Mouse (Mus musculus): ENCODE data around the gene Traf2. TPM values are rescaled to one million over a fixed set of nuclear protein-coding genes. Genes with fewer than 3 reads are reported as not detected.
A peak's percentile ranks its signal among the peaks of the same experiment; 100 is the strongest.

Gene Traf2
- polyA plus RNA-seq, 1 experiment from 2014 or later = 20.3 TPM

GRCm38 (mm10) chr2:25505000-25505399 lies 41.7 kb downstream of the Traf2 start:
- WGBS (ENCODE audit: insufficient replicate concordance) = 90% methylated on average over 1 of the region's 1 CpGs

GRCm38 (mm10) chr2:25504538-25504937 lies 42.2 kb downstream of the Traf2 start:
- no peak for ATAC-seq (replicated peaks; ENCODE audit: insufficient number of reproducible peaks, low FRiP score, low TSS enrichment)
- no peak overlapping the region for H3K9ac ChIP-seq (ENCODE audit: low read depth, low read length)
- H3K4me2 ChIP-seq = no peak overlapping the region
- no peak overlapping the region for H3K27ac ChIP-seq (ENCODE audit: low read depth, low read length)
- 0 out of 2 replicates have a peak, but pooled peaks cover 7% of the 10 kb centered on the region for H3K36me3 ChIP-seq (ENCODE audit: control insufficient read depth, insufficient read depth, low read length)
- H3K9me3 ChIP-seq (replicated peaks; ENCODE audit: control insufficient read depth, low read length) = no peaks in the 10 kb centered on the region
- H3K4me3 ChIP-seq (ENCODE audit: low read depth, low read length) = no peak overlapping the region
- no peaks in the 10 kb centered on the region for H3K27me3 ChIP-seq (ENCODE audit: control insufficient read depth, insufficient read depth, low read length)
- H3K4me1 ChIP-seq (ENCODE audit: control insufficient read depth, insufficient read depth, low read length) = peaks cover 8% of the 10 kb centered on the region
- 88% methylated on average over 19 of the region's 19 CpGs for WGBS (ENCODE audit: insufficient replicate concordance)

More at GRCm38 (mm10) chr2:25505000-25505399, 41.7 kb downstream of the Traf2 start:
- Histone ChIP-seq H3K4me3 (ENCODE audit: low read depth, low read length) (no peak overlapping the region), H3K9me3 (replicated peaks; ENCODE audit: control insufficient read depth, low read length) (no peaks in the 10 kb centered on the region), H3K9ac (ENCODE audit: low read depth, low read length) (no peak overlapping the region), H3K4me1 (ENCODE audit: control insufficient read depth, insufficient read depth, low read length) (peaks cover 8% of the 10 kb centered on the region), H3K27ac (ENCODE audit: low read depth, low read length) (no peak overlapping the region), H3K36me3 (ENCODE audit: control insufficient read depth, insufficient read depth, low read length) (0 out of 2 replicates have a peak, but pooled peaks cover 7% of the 10 kb centered on the region), H3K4me2 (no peak overlapping the region), H3K27me3 (ENCODE audit: control insufficient read depth, insufficient read depth, low read length) (no peaks in the 10 kb centered on the region)
- ATAC-seq (replicated peaks; ENCODE audit: insufficient number of reproducible peaks, low FRiP score, low TSS enrichment) = no peak

- no peaks in the 10 kb centered on the region for H3K27me3 ChIP-seq (ENCODE audit: control insufficient read depth, insufficient read depth, low read length)
- ATAC-seq (replicated peaks; ENCODE audit: insufficient number of reproducible peaks, low FRiP score, low TSS enrichment) = no peak
- H3K4me1 ChIP-seq (ENCODE audit: control insufficient read depth, insufficient read depth, low read length) = peaks cover 12% of the 10 kb centered on the region
- no peak overlapping the region for H3K27ac ChIP-seq (ENCODE audit: low read depth, low read length)
- WGBS (ENCODE audit: insufficient replicate concordance) = 79% methylated on average over 3 of the region's 3 CpGs
- H3K36me3 ChIP-seq (ENCODE audit: control insufficient read depth, insufficient read depth, low read length) = 0 out of 2 replicates have a peak, but pooled peaks cover 7% of the 10 kb centered on the region
- H3K4me3 ChIP-seq (ENCODE audit: low read depth, low read length) = no peak overlapping the region
- no peaks in the 10 kb centered on the region for H3K9me3 ChIP-seq (replicated peaks; ENCODE audit: control insufficient read depth, low read length)
- no peak overlapping the region for H3K9ac ChIP-seq (ENCODE audit: low read depth, low read length)
- H3K4me2 ChIP-seq = no peak overlapping the region
Observed at GRCm38 (mm10) chr2:25502726-25503125, 44.0 kb downstream of the Traf2 start.

GRCm38 (mm10) chr2:25501593-25502486 lies 44.9 kb downstream of the Traf2 start, which contains the start of gene C8g:
Gene C8g (minus strand): TSS chr2:25501719.
- Histone ChIP-seq H3K4me1 (ENCODE audit: control insufficient read depth, insufficient read depth, low read length) (peaks cover 12% of the 10 kb centered on the region), H3K27ac (ENCODE audit: low read depth, low read length) (peak within 1 kb of the TSS; percentile 70), H3K9me3 (replicated peaks; ENCODE audit: control insufficient read depth, low read length) (no peaks in the 10 kb centered on the region), H3K36me3 (ENCODE audit: control insufficient read depth, insufficient read depth, low read length) (0 out of 2 replicates have a peak, but pooled peaks cover 7% of the 10 kb centered on the region), H3K4me3 (ENCODE audit: low read depth, low read length) (peak within 1 kb of the TSS; percentile 96), H3K27me3 (ENCODE audit: control insufficient read depth, insufficient read depth, low read length) (no peaks in the 10 kb centered on the region), H3K4me2 (peak within 1 kb of the TSS; percentile 98), H3K9ac (ENCODE audit: low read depth, low read length) (peak within 1 kb of the TSS; percentile 98)
- no peak for ATAC-seq (replicated peaks; ENCODE audit: insufficient number of reproducible peaks, low FRiP score, low TSS enrichment)
- 68% methylated on average over 20 of the region's 20 CpGs for WGBS (ENCODE audit: insufficient replicate concordance)

GRCm38 (mm10) chr2:25500576-25501405 lies 45.9 kb downstream of the Traf2 start, which contains the start of gene Fbxw5:
Gene Fbxw5 (plus strand): TSS chr2:25500750.
- whole genome bisulfite sequencing (ENCODE audit: insufficient replicate concordance) = under 1% methylated on average over 36 of the region's 44 CpGs
- ATAC-seq (replicated peaks; ENCODE audit: insufficient number of reproducible peaks, low FRiP score, low TSS enrichment) = peak; percentile 81
- peak within 1 kb of the TSS; percentile 70 for H3K27ac ChIP-seq (ENCODE audit: low read depth, low read length)

GRCm38 (mm10) chr2:25500071-25500575 lies 46.6 kb downstream of the Traf2 start:
- peak overlapping the region; percentile 96 for H3K4me3 ChIP-seq (ENCODE audit: low read depth, low read length)
- 0 out of 2 replicates have a peak, but pooled peaks cover 5% of the 10 kb centered on the region for H3K36me3 ChIP-seq (ENCODE audit: control insufficient read depth, insufficient read depth, low read length)
- H3K27me3 ChIP-seq (ENCODE audit: control insufficient read depth, insufficient read depth, low read length) = no peaks in the 10 kb centered on the region
- no peaks in the 10 kb centered on the region for H3K9me3 ChIP-seq (replicated peaks; ENCODE audit: control insufficient read depth, low read length)
- 67% methylated on average over 6 of the region's 6 CpGs for whole genome bisulfite sequencing (ENCODE audit: insufficient replicate concordance)
- peaks cover 12% of the 10 kb centered on the region for H3K4me1 ChIP-seq (ENCODE audit: control insufficient read depth, insufficient read depth, low read length)
- ATAC-seq (replicated peaks; ENCODE audit: insufficient number of reproducible peaks, low FRiP score, low TSS enrichment) = no peak
- H3K4me2 ChIP-seq = peak overlapping the region; percentile 98
- H3K27ac ChIP-seq (ENCODE audit: low read depth, low read length) = 0 out of 2 replicates have a peak overlapping the region, but pooled peaks have one; percentile 18
- H3K9ac ChIP-seq (ENCODE audit: low read depth, low read length) = peak overlapping the region; percentile 98

More at GRCm38 (mm10) chr2:25500576-25501405, 45.9 kb downstream of the Traf2 start, which contains the start of gene Fbxw5:
- no peaks in the 10 kb centered on the region for H3K27me3 ChIP-seq (ENCODE audit: control insufficient read depth, insufficient read depth, low read length)
- H3K4me3 ChIP-seq (ENCODE audit: low read depth, low read length) = peak within 1 kb of the TSS; percentile 96
- H3K4me1 ChIP-seq (ENCODE audit: control insufficient read depth, insufficient read depth, low read length) = peaks cover 12% of the 10 kb centered on the region
- peak within 1 kb of the TSS; percentile 98 for H3K9ac ChIP-seq (ENCODE audit: low read depth, low read length)
- 0 out of 2 replicates have a peak, but pooled peaks cover 7% of the 10 kb centered on the region for H3K36me3 ChIP-seq (ENCODE audit: control insufficient read depth, insufficient read depth, low read length)
- H3K9me3 ChIP-seq (replicated peaks; ENCODE audit: control insufficient read depth, low read length) = no peaks in the 10 kb centered on the region
- H3K4me2 ChIP-seq = peak within 1 kb of the TSS; percentile 98

- Histone ChIP-seq H3K9ac (ENCODE audit: low read depth, low read length) (no peak overlapping the region), H3K4me3 (ENCODE audit: low read depth, low read length) (no peak overlapping the region), H3K27me3 (ENCODE audit: control insufficient read depth, insufficient read depth, low read length) (no peaks in the 10 kb centered on the region), H3K27ac (ENCODE audit: low read depth, low read length) (no peak overlapping the region), H3K36me3 (ENCODE audit: control insufficient read depth, insufficient read depth, low read length) (0 out of 2 replicates have a peak, but pooled peaks cover 2% of the 10 kb centered on the region), H3K4me1 (ENCODE audit: control insufficient read depth, insufficient read depth, low read length) (peaks cover 12% of the 10 kb centered on the region), H3K4me2 (no peak overlapping the region), H3K9me3 (replicated peaks; ENCODE audit: control insufficient read depth, low read length) (no peaks in the 10 kb centered on the region)
- 67% methylated on average over 15 of the region's 15 CpGs for WGBS (ENCODE audit: insufficient replicate concordance)
- no peak for ATAC-seq (replicated peaks; ENCODE audit: insufficient number of reproducible peaks, low FRiP score, low TSS enrichment)
Observed at GRCm38 (mm10) chr2:25498622-25499478, 47.9 kb downstream of the Traf2 start.
